Mouse (Mus musculus) lung, adult 2 months (tissue): ENCODE results near the gene Nxt1.

ENCODE experiments used
- CTCF ChIP-seq: fragments of 200-500 bp; IDR thresholded peaks from 2 replicates; pipeline ENCODE4 v1.5.1; 2011; ENCODE audit warnings: mild to moderate bottlenecking, low read length, control low read depth; ENCODE audit not compliant: insufficient read depth
- POLR2A ChIP-seq: fragments of 200-500 bp; IDR thresholded peaks from 2 replicates; pipeline ENCODE4 v1.6.1; 2011; ENCODE audit warnings: low read depth, mild to moderate bottlenecking, control low read depth, low read length, borderline replicate concordance; ENCODE audit errors: extremely low read depth

DNA sequence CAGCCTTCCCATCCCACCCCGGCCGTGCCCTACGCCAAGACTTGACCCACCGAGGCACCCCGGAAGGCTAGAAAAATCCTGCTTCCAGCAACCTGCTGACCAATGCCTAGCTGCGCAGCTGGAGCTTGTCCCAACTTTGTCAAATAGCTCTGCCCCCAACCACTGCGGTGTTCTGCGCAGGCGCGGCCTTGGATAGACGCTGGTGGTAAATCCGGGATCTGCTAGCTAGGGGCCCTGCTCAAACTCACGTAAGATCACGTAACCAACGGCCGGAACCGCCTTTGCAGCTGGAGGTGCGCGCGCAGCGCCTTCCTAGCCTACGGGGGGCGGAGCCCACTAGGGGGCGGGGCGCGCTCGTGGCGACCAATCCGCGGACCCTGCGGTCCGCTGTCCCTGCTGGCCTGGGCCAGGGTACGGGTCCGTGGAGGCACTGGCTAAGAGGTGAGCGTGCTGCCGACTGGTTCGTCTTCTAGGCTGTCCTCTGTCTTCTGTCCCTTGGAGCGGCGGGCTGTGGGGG lies 8.4 kb downstream of the Nxt1 start, which contains the start of gene Gzf1:
- TF ChIP-seq CTCF (no peak), POLR2A (peak; percentile 86)
